Mouse (Mus musculus): ENCODE measurements at regions not wholly inside any gene's neighbourhood (a gene's known extent, or its start where the extent isn't known, plus 50 kb on each side); places are given as distances from the start of the nearest gene placed in this dataset.

DNA sequence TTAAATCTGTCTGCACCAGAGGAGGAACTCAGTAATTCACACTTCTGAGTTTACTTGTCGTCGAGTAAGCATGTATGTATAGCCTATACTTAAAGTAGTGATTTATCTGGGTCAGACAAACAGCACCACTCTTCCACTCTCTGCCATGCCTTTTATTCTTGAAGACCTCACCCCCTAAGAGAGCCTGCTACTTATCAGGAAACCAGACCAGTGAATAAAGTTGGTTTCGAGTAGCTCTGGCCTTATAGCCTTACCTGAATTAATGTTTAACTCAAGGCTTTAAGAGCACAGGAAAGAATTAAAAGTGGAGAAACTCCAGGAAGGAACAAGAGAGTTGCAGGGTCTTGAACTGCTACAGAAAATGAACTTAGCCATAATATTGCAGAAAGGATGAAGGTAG, 398.1 kb downstream of the Lmo4 start:
- DNase-seq (ENCODE audit: low read depth, low spot score): no peak

DNA sequence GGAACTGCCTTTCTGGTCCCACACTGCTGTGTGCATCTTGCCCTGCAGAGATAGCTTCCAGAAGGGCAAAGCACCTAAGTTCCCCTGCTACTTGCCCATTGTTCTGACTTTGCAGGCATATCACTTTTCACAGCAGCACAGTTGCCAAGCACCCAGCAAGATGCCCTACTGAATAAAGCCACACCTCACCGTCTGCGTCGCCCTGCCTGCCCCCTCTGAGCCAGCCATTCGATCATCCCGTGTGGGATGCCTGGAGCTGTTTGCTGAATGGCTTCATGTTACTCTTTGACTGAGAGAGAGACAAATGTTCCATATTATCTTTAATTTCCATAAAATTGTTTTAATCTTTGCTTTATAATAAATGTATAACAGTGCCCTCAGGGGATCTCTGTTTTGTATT, 407.2 kb downstream of the Lmo4 start:
- no peak for DNase-seq (ENCODE audit: low read depth, low spot score)

GRCm38 (mm10) chr3:143790905-143791304, 414.1 kb downstream of the Lmo4 start:
- DNase-seq (ENCODE audit: low read depth, low spot score): no peak

DNA sequence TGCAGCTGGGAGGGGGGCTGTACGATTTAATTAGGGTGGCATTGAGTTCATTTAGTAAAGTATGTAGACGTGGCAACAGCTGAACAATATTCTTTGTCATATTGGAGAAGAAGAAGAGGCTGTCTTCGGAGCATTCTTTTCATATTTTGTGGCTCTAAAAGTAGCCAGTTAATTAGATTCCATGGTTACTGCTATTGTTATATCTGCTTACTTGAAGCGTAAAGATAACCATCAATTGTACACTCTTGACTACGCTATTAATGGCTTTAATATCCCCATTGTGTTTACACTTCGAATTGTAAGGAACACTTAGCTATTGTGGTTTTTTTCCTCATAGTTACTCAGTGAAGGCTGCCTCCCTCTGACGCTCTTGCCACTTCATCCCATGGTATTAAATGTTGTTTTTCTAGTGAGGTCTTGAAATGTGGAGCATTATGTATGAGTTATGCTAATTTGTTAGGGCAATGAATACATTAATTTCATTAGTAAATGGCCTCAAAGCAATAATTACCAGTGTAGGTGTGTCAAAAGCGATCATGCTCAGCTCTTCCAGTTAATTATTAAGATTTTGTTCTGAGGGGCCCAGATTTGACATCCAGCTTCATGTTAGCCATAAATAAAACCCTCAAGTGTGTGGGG, 415.0 kb downstream of the Lmo4 start:
- DNase-seq (ENCODE audit: low read depth, low spot score): no peak

- no peak for DNase-seq (ENCODE audit: low read depth, low spot score)
These were observed 418.1 kb downstream of the Lmo4 start for GRCm38 (mm10) chr3:143786889-143787288.

DNA sequence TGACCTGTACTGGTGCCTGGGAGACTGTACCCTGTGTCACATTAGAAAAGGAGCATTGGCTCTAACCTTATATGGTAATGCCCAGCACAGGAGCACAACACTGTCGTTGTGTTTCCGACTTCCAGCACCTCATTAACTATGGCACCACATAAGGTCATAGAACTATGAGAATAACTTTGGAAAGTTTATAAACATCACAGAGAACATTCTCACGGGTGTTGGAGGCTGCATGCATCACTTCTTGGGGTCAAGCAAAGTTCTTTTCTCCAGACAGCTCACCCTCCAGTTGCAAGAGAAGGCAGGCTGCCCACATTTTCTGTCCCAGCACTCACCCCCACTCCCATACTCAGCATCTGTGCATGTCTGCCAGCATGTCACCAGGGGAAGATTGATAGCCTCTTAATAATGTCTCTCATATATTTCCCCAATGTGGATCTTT, 420.6 kb downstream of the Lmo4 start:
- peak; percentile 42 for DNase-seq (ENCODE audit: low read depth, low spot score)

DNA sequence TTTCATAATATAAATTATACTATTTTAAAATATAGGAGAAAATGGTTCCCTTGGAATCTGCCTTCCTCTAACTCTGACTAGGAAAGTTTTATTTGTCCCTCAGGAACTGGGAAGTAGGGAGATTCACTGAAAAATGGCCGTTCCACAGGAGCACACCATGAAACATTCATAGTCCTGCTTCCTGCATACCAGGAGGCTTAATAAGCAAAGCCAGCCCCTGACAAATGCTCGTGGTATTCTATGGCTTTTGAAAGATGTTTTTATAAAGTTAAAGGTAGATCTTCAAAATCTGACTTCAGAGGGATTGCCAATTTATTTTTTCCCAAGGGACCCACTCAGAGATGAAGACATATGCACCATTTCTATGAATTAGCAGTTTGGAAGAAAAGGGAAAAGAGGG, 426.9 kb downstream of the Lmo4 start:
- DNase-seq (ENCODE audit: low read depth, low spot score): no peak

DNA sequence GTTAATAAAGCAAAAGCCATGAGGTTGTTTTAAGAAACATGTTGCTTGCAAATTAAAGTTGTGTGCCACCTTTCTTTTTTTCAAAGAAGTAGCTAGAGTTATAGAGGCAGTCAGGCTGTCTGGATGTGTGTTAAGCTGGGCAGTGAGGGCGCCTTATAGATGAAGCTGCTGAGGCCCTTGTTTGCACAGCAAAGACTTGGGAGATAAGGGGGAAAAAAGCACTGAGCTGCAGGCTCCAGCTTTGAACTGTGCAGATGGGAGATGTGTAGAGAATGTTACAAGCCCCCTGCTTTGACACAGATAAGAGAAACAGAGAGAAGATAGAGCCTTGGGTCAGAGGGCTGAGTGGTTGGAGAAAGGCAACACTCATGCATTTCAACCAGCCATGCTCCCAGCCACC, 445.7 kb downstream of the Lmo4 start:
- no peak for DNase-seq (ENCODE audit: low read depth, low spot score)

GRCm38 (mm10) chr3:143753197-143753596, 451.8 kb downstream of the Lmo4 start:
- no peak for DNase-seq (ENCODE audit: low read depth, low spot score)

GRCm38 (mm10) chr3:143752660-143753059, 452.4 kb downstream of the Lmo4 start:
- no peak for DNase-seq (ENCODE audit: low read depth, low spot score)

DNA sequence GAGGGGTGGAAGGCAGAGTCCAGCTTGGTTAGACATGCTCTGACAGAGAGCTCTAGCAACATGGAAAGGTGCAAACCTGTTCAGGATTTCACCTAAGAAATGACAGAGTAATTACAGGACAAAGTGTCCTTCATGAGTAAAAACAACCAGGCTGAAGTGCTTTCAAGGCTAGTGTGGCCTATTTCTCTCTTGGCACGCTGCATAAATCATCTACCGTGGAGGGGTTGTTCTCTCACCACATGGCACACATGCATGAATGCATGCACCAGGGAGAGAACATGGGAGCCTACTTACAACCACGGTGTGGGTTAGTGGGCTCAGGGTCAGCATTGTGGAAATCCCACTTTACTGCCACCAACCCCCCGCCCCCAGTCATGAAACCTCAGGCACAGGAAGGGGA, 454.9 kb downstream of the Lmo4 start:
- DNase-seq (ENCODE audit: low read depth, low spot score): no peak

DNA sequence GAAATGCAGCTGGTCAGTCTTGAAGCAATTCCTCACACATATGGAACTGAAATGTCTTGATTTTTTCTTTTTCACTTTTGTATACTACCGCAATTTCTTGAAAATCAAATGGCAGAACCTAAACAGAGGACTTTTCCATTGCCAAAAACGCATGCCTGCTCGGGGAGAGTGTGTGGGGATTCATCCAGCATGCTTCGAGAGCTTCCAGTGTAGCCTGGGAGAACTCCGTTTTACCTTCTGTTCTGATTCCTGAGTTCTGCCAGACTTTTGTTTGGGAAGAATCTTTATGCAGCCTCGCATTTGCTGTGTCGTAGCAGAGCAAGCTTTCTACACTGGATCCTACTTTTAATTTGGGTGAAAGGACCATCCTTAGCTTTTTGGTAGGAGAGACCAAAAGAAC, 461.4 kb downstream of the Lmo4 start:
- no peak for DNase-seq (ENCODE audit: low read depth, low spot score)

- DNase-seq (ENCODE audit: low read depth, low spot score): no peak
These were observed 462.0 kb downstream of the Lmo4 start for GRCm38 (mm10) chr3:143742786-143743571.

DNA sequence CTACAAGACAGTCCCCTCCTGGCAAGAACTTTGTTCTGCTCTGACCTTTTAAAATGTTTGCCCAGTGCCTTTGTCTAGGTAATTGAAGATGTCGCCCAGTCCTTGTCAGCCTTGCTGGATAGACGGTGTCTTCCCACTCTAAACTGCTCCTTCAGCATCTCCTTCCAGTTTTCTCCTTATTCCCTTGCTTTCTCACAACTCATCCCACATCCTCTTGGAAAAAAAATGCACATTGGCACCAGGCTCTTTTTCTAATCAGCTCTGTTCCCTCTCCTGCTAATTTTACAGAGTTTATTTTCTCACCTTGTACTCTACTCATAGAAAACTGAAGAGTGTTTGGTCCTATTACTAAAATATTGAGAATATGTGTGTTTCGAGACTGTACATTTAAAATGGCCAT, 466.3 kb downstream of the Lmo4 start:
- DNase-seq (ENCODE audit: low read depth, low spot score): no peak

- DNase-seq (ENCODE audit: low read depth, low spot score): peak; percentile 58
These were observed 467.2 kb downstream of the Lmo4 start for GRCm38 (mm10) chr3:143737844-143738243.

DNA sequence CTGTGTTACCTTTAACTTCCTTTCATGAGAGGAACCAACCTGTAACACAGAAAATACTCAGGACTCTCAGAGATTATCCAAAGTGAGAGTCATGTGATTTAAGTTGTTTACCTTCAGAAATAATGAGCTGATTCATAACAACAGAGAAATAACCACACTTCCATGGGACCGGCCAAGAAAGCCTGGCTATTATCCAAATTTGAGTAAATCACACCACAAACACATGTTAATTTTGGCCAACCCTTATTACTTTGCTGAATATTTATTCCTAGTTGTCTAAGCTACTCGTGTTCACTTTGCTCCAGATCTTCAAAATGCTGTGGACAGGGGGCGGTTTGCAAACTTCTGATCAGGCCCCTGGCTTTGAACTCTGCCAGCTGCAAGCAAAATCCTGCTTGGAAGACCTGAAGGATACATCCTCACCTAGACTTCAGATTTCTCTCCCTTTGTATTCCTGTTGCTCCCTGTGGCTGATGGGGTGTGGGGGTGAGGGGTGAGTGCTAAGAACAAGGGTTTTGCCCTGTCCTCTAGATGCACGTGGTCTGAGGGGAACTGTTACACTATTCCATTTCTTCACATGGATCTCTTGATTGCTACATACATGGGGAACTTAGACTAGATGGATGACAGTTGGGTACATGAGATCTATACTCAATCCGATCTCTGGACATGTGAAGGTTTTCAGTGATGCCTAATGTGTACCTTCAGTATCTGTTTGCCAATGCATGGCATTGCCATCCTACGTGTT, 468.2 kb downstream of the Lmo4 start:
- DNase-seq (ENCODE audit: low read depth, low spot score): no peak

DNA sequence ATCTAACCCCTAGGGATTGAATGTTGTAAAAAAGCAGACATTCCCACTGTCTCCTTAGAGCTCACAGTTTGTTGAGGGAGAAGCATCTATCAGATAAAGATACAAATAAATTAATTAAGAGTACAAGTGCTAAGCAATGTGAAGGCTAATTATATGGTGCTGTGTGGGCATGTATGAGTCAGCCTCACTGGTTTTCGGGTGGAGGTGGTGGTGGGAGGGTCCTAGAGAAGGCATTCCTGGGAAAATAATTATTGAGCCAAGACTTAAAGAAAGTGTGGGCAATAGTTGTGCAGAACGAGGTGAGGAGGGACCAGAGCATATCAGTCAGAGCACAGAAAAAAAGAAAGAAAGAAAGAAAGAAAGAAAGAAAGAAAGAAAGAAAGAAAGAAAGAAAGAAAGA, 470.2 kb downstream of the Lmo4 start:
- DNase-seq (ENCODE audit: low read depth, low spot score): no peak

- no peak for DNase-seq (ENCODE audit: low read depth, low spot score)
These were observed 471.9 kb downstream of the Lmo4 start for GRCm38 (mm10) chr3:143732966-143733725.

DNA sequence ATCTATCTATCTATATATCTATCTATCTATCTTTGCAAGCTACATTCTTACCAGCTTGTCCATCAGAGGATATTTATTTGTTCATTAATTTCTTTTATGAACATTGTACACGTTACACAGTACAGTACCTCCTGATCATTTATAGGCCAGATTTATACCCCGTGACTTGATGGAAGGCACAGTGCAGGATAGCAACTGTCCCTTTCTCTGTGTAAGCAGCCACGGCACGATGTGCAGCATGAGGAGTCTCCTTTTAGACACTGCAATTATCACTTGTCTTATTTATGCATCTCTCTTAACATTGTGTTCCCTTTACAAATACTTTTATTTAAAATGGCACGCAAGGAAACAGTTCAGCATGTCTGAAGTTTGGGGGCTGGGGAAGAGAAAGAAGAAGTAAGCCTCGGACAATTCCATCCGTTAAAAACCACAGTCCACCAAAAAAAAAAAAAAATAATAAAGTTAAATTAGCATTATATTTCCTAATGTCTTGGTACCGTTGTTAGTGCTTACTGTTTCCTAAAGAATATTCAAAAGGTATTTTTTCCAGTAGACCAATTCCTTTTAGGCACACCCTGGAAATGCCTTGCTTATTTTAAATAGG, 475.4 kb downstream of the Lmo4 start:
- DNase-seq (ENCODE audit: low read depth, low spot score): no peak

DNA sequence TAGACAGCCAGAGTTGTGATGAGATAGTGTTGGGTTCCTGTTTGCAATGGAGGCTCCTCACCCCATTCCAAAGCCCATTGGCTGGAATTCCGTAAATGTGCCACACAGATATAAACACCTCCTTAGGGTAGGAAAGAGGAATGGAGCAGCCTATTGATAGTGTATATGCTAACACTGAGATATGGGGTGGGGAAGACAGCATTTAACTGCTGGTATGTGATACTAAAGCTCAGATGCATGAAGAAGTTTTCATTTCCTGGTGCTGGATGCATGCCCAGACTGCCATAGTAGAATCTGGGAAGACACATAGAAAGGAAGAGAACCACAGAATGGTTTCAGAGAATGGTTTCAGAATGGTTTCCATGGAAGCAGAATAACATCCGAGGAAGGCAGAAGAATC, 482.4 kb downstream of the Lmo4 start:
- DNase-seq (ENCODE audit: low read depth, low spot score): no peak

DNA sequence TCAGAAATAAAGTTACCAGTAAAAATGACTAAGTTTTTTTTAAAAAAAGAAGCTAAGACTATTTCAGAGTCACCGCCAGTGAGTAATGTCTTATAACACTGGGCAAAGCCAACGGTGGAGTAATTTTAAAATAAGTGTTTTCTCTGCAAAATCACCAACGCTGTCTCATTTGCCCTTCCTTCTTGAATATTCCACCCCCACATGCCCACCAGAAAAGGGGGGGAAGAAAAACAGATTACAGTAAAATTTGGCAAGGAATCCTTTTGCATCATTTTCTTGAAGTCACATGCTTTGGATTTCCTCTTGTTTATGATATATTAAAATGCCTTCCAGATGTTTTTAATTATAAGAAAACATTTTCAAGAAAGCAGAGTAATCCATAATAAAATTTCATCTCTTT, 482.9 kb downstream of the Lmo4 start:
- no peak for DNase-seq (ENCODE audit: low read depth, low spot score)

DNA sequence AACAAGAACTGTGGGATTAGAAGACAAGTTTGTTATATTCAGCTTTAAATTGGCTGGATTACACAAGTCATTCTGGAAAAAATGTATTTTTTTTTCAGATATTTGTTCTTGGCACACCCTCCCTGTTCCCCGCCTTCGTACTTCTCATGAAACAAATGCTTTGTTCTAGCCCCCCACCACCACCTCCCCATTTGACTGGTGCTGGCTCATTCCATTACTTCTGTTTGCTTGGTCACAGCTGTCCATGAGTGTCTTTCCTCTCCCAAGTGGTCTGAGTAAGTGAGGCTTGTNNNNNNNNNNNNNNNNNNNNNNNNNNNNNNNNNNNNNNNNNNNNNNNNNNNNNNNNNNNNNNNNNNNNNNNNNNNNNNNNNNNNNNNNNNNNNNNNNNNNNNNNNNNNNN, 491.8 kb downstream of the Lmo4 start:
- no peak for DNase-seq (ENCODE audit: low read depth, low spot score)

Data from forelimb bud, embryonic 11.5 days (tissue).